Mouse (Mus musculus) lung, adult 2 months (tissue): ENCODE data around the gene Kif1a.

Source experiments
- CTCF ChIP-seq: fragments of 200-500 bp; IDR thresholded peaks from 2 replicates; pipeline ENCODE4 v1.5.1; 2011; ENCODE audit warnings: mild to moderate bottlenecking, low read length, control low read depth; ENCODE audit not compliant: insufficient read depth
- POLR2A ChIP-seq: fragments of 200-500 bp; IDR thresholded peaks from 2 replicates; pipeline ENCODE4 v1.6.1; 2011; ENCODE audit warnings: low read depth, mild to moderate bottlenecking, control low read depth, low read length, borderline replicate concordance; ENCODE audit errors: extremely low read depth

GRCm38 (mm10) chr1:92988894-92989293 is 112.9 kb downstream of the Kif1a start:
- TF ChIP-seq CTCF, result no peak
- no peak for TF ChIP-seq POLR2A
